In the genomic region with DNA sequence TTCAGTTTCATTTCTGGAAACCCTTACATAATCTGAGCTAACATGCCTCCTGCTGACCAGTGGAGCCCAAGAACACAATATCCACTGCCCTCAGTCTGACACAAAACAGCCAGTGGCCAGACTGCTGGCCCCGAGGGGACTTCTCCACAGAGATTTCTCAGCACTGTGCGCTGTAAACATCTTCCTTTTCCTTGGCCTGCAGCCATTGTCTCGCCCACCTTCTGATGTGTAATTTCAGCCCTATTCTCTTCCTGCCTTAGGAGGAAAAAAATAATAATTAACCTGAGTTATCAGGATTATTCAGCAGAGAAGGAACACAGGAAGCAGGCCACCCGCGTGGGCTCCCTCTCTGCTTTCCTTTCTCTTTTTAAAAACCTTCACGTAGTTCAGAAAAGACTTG, we compare ENCODE assay signal across 9 mouse cellular contexts.
A peak's percentile ranks its signal among the peaks of the same experiment; 100 is the strongest.
DNase-seq lines count a peak whose midpoint lies in the region; ATAC-seq lines count a peak whose summit lies in the region.
"Had no signal": no experiment of that assay in that cellular context is flagged by ENCODE, and none has a peak within 500 bp of the region (broad histone marks: within the 10 kb centered on the region; RNA-seq: fewer than 3 reads in every experiment).

No protein-coding gene starts in this region.

- no peaks in the 10 kb centered on the region for H3K9me3 ChIP-seq in limb, embryonic 10.5 days (replicated peaks)
- no peaks in the 10 kb centered on the region for H3K9me3 ChIP-seq in hindbrain, embryonic 14.5 days (ENCODE audit: control insufficient read depth, low read length)
- H3K9me3 ChIP-seq: hindbrain, embryonic 12.5 days had no signal

- H3K4me3 ChIP-seq in brown adipose tissue, adult 24 weeks (ENCODE audit: insufficient read depth, low read depth, low read length): no peak overlapping the region
- no peak overlapping the region for H3K4me3 ChIP-seq in limb, embryonic 10.5 days
- H3K4me3 ChIP-seq in hindbrain, embryonic 14.5 days (replicated peaks; ENCODE audit: low read length): no peak overlapping the region
- H3K4me3 ChIP-seq: hindbrain, embryonic 12.5 days had no signal

- peak; percentile 37 for DNase-seq in layer of hippocampus, adult 11-12 months (ENCODE audit: low spot score)
- DNase-seq in layer of hippocampus, postnatal 10 days (ENCODE audit: low spot score in 2 of 2): no peak
- DNase-seq in heart, postnatal 14 days: peak; percentile 40 to 52
- peak; percentile 25 for DNase-seq in lung, postnatal 36 days
- DNase-seq in limb, embryonic 10.5 days (ENCODE audit: low spot score): no peak
- no peak for DNase-seq in hindbrain, embryonic 14.5 days (ENCODE audit: low spot score)
- no peak for DNase-seq in natural killer cell, adult 2 months (ENCODE audit: low spot score in 2 of 2)

- no peak overlapping the region for H3K4me2 ChIP-seq in hindbrain, embryonic 14.5 days (replicated peaks)
- H3K4me2 ChIP-seq: hindbrain, embryonic 12.5 days had no signal

- 0 out of 2 replicates have a peak overlapping the region, but pooled peaks have one; percentile 11 for H3K27ac ChIP-seq in brown adipose tissue, adult 24 weeks (replicated peaks; ENCODE audit: low read depth, low read length)
- no peak overlapping the region for H3K27ac ChIP-seq in limb, embryonic 10.5 days
- no peak overlapping the region for H3K27ac ChIP-seq in hindbrain, embryonic 14.5 days
- H3K27ac ChIP-seq: hindbrain, embryonic 12.5 days had no signal

- no peaks in the 10 kb centered on the region for H3K27me3 ChIP-seq in limb, embryonic 10.5 days (ENCODE audit: low read depth, poor library complexity, severe bottlenecking)
- no peaks in the 10 kb centered on the region for H3K27me3 ChIP-seq in hindbrain, embryonic 14.5 days (ENCODE audit: control insufficient read depth, insufficient read depth, low read length)
- H3K27me3 ChIP-seq: hindbrain, embryonic 12.5 days had no signal

- ATAC-seq in hindbrain, embryonic 14.5 days (ENCODE audit: low FRiP score): no peak

- H3K4me1 ChIP-seq in brown adipose tissue, adult 24 weeks (ENCODE audit: control insufficient read depth, insufficient read depth, insufficient read length, low read length): no peaks in the 10 kb centered on the region
- H3K4me1 ChIP-seq in limb, embryonic 10.5 days: no peaks in the 10 kb centered on the region
- H3K4me1 ChIP-seq in hindbrain, embryonic 14.5 days (replicated peaks; ENCODE audit: control insufficient read depth, insufficient read depth, low read length): no peaks in the 10 kb centered on the region
- H3K4me1 ChIP-seq: hindbrain, embryonic 12.5 days had no signal

- 79% methylated on average over 6 of the region's 6 CpGs for WGBS in limb, embryonic 10.5 days
- WGBS in hindbrain, embryonic 14.5 days: 64% methylated on average over 6 of the region's 6 CpGs

- H3K9ac ChIP-seq in hindbrain, embryonic 14.5 days: no peak overlapping the region
- H3K9ac ChIP-seq: hindbrain, embryonic 12.5 days had no signal

- H3K36me3 ChIP-seq in limb, embryonic 10.5 days: no peaks in the 10 kb centered on the region
- no peaks in the 10 kb centered on the region for H3K36me3 ChIP-seq in hindbrain, embryonic 14.5 days (replicated peaks; ENCODE audit: control insufficient read depth, insufficient read depth)
- H3K36me3 ChIP-seq: hindbrain, embryonic 12.5 days had no signal

- intact Hi-C loops in heart, postnatal 14 days (cut with DNase I): no loop called here

Comparison
In these comparisons a context has a peak if more than half of its experiments do, and no peak if none do; other contexts are left out.
1. DNase-seq: peak in layer of hippocampus, adult 11-12 months (single experiment), heart, postnatal 14 days (2 of 2) and lung, postnatal 36 days (single experiment); none in layer of hippocampus, postnatal 10 days (0 of 2), limb, embryonic 10.5 days (single experiment), hindbrain, embryonic 14.5 days (single experiment) and natural killer cell, adult 2 months (0 of 2).